Mouse (Mus musculus) heart, embryonic 10.5 days (tissue): Measurements from ENCODE around the gene Pou2f1. TPM values are rescaled to one million over a fixed set of nuclear protein-coding genes. Genes with fewer than 3 reads are reported as not detected.

Experiments
- DNase-seq: peaks from one replicate; pipeline ENCODE4 v3.0.0-alpha.2; 2017; ENCODE audit warnings: low spot score
- H3K27ac ChIP-seq: fragments of 300-500 bp; sonication (generic); 2 replicates; pipeline ENCODE4 v1.5.1; 2016; ENCODE audit warnings: mild to moderate bottlenecking
- H3K27me3 ChIP-seq: fragments of 300-500 bp; sonication (generic); 2 replicates; pipeline ENCODE4 v1.6.1; 2016; ENCODE audit warnings: mild to moderate bottlenecking; ENCODE audit not compliant: poor library complexity, insufficient read depth, severe bottlenecking
- H3K36me3 ChIP-seq: fragments of 300-500 bp; sonication (generic); 2 replicates; pipeline ENCODE4 v1.6.1; 2016; ENCODE audit warnings: mild to moderate bottlenecking, moderate library complexity
- H3K4me1 ChIP-seq: fragments of 300-500 bp; sonication (generic); 2 replicates; pipeline ENCODE4 v1.6.1; 2016; ENCODE audit warnings: mild to moderate bottlenecking
- H3K4me3 ChIP-seq: fragments of 300-500 bp; sonication (generic); 2 replicates; pipeline ENCODE4 v1.5.1; 2016; ENCODE audit warnings: mild to moderate bottlenecking, moderate library complexity
- H3K9me3 ChIP-seq: fragments of 300-500 bp; sonication (generic); 2 replicates; pipeline ENCODE4 v1.6.1; 2016; ENCODE audit warnings: mild to moderate bottlenecking, moderate library complexity
- WGBS: fragments of 180-500 bp; shearing (Covaris S2); methylation state at CpG from one replicate; pipeline ENCODE4 v1.1.7; 2016; 5-methylcytosine and 5-hydroxymethylcytosine counted together
- polyA plus RNA-seq: library from polyadenylated mRNA; unstranded; fragments of >200 nt; fragmentation: Nextera tagmentation; extraction: Ambion mirVana; gene quantifications from 2 replicates; pipeline ENCODE4 v1.2.1, GENCODE M21; 2016

Gene Pou2f1
- polyA plus RNA-seq, 1 experiment from 2014 or later, result 18.4 TPM

DNA sequence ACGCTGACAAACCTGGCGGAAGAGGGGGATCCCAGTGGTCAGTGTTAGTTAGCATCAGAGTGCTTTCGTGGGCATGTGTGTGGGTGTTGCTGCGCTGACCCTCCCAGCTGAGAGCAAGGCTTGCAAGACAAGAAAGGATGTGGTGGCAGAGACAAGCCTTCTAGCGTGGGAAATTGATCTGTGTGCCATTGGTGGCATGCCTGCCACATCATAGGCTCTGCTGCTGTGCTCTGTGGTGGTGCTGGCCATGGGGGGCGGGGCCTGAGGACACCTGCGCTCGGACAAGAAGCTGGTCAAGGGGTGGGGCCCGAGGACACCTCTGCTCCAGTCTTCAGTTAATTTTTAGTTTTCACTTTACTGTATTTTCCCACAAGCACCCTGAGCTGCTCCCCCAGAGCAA, 186.1 kb downstream of the Pou2f1 start:
- DNase-seq, result no peak
- Histone ChIP-seq H3K27me3 (peaks cover 35% of the 10 kb centered on the region), H3K9me3 (no peaks in the 10 kb centered on the region), H3K4me1 (peaks cover 35% of the 10 kb centered on the region), H3K4me3 (no peak overlapping the region), H3K36me3 (no peaks in the 10 kb centered on the region), H3K27ac (no peak overlapping the region)
- 87% methylated on average over 9 of the region's 9 CpGs for WGBS

Other genes starting within 250 kb of the Pou2f1 start
- 76.2 and 85.1 TPM in 2 replicates for gene Creg1, start 238.9 kb downstream of the Pou2f1 start, polyA plus RNA-seq
- gene Cd247, start 214.0 kb downstream of the Pou2f1 start, polyA plus RNA-seq, result 0.23 and 0.38 TPM in 2 replicates
- 38.2 and 64.9 TPM in 2 replicates for gene Dusp27, start 125.2 kb upstream of the Pou2f1 start, polyA plus RNA-seq
- gene Gpa33, start 127.6 kb upstream of the Pou2f1 start, polyA plus RNA-seq, result 0.15 and 0.20 TPM in 2 replicates
- gene Mael, start 236.1 kb upstream of the Pou2f1 start, polyA plus RNA-seq, result 0.09 and 0.11 TPM in 2 replicates